Mouse (Mus musculus): ENCODE data around the gene Fhit.

Gene Fhit

GRCm38 (mm10) chr14:10205290-10205689 is 956.5 kb downstream of the Fhit start:
- no peak for DNase-seq (ENCODE audit: low read depth, low spot score)
- Histone ChIP-seq H3K36me3 (ENCODE audit: control insufficient read depth, insufficient read depth, low read length, poor library complexity, severe bottlenecking) (no peaks in the 10 kb centered on the region), H3K27me3 (ENCODE audit: control insufficient read depth, insufficient read depth, low read length, poor library complexity, severe bottlenecking) (no peaks in the 10 kb centered on the region)

- Histone ChIP-seq H3K36me3 (ENCODE audit: control insufficient read depth, insufficient read depth, low read length, poor library complexity, severe bottlenecking) (no peaks in the 10 kb centered on the region), H3K27me3 (ENCODE audit: control insufficient read depth, insufficient read depth, low read length, poor library complexity, severe bottlenecking) (no peaks in the 10 kb centered on the region)
- no peak for DNase-seq (ENCODE audit: low read depth, low spot score)
Observed at GRCm38 (mm10) chr14:10194130-10194529, 967.7 kb downstream of the Fhit start.

- no peak for DNase-seq (ENCODE audit: low read depth, low spot score)
- H3K36me3 ChIP-seq (ENCODE audit: control insufficient read depth, insufficient read depth, low read length, poor library complexity, severe bottlenecking) = no peaks in the 10 kb centered on the region
Observed at GRCm38 (mm10) chr14:10171761-10172160, 990.1 kb downstream of the Fhit start.

GRCm38 (mm10) chr14:10166641-10167429 is 995.0 kb downstream of the Fhit start:
- DNase-seq (ENCODE audit: low read depth, low spot score) = no peak
- H3K27me3 ChIP-seq (ENCODE audit: control insufficient read depth, insufficient read depth, low read length, poor library complexity, severe bottlenecking) = no peaks in the 10 kb centered on the region

More at GRCm38 (mm10) chr14:10171761-10172160, 990.1 kb downstream of the Fhit start:
- H3K27me3 ChIP-seq (ENCODE audit: control insufficient read depth, insufficient read depth, low read length, poor library complexity, severe bottlenecking) = no peaks in the 10 kb centered on the region

GRCm38 (mm10) chr14:10149872-10150271 is 1012.0 kb downstream of the Fhit start:
- no peaks in the 10 kb centered on the region for H3K36me3 ChIP-seq (ENCODE audit: control insufficient read depth, insufficient read depth, low read length, poor library complexity, severe bottlenecking)
- DNase-seq (ENCODE audit: low read depth, low spot score) = no peak
- no peaks in the 10 kb centered on the region for H3K27me3 ChIP-seq (ENCODE audit: control insufficient read depth, insufficient read depth, low read length, poor library complexity, severe bottlenecking)

More at GRCm38 (mm10) chr14:10166641-10167429, 995.0 kb downstream of the Fhit start:
- H3K36me3 ChIP-seq (ENCODE audit: control insufficient read depth, insufficient read depth, low read length, poor library complexity, severe bottlenecking) = no peaks in the 10 kb centered on the region

GRCm38 (mm10) chr14:10139311-10139710 is 1022.5 kb downstream of the Fhit start:
- DNase-seq (ENCODE audit: low read depth, low spot score) = peak; percentile 4
- Histone ChIP-seq H3K27me3 (ENCODE audit: control insufficient read depth, insufficient read depth, low read length, poor library complexity, severe bottlenecking) (no peaks in the 10 kb centered on the region), H3K36me3 (ENCODE audit: control insufficient read depth, insufficient read depth, low read length, poor library complexity, severe bottlenecking) (no peaks in the 10 kb centered on the region)

- DNase-seq (ENCODE audit: low read depth, low spot score) = no peak
- Histone ChIP-seq H3K27me3 (ENCODE audit: control insufficient read depth, insufficient read depth, low read length, poor library complexity, severe bottlenecking) (no peaks in the 10 kb centered on the region), H3K36me3 (ENCODE audit: control insufficient read depth, insufficient read depth, low read length, poor library complexity, severe bottlenecking) (no peaks in the 10 kb centered on the region)
Observed at GRCm38 (mm10) chr14:10133873-10134272, 1028.0 kb downstream of the Fhit start.

GRCm38 (mm10) chr14:10129675-10130074 is 1032.2 kb downstream of the Fhit start:
- Histone ChIP-seq H3K27me3 (ENCODE audit: control insufficient read depth, insufficient read depth, low read length, poor library complexity, severe bottlenecking) (no peaks in the 10 kb centered on the region), H3K36me3 (ENCODE audit: control insufficient read depth, insufficient read depth, low read length, poor library complexity, severe bottlenecking) (no peaks in the 10 kb centered on the region)
- no peak for DNase-seq (ENCODE audit: low read depth, low spot score)

GRCm38 (mm10) chr14:10129088-10129487 is 1032.7 kb downstream of the Fhit start:
- DNase-seq (ENCODE audit: low read depth, low spot score) = no peak
- H3K27me3 ChIP-seq (ENCODE audit: control insufficient read depth, insufficient read depth, low read length, poor library complexity, severe bottlenecking) = no peaks in the 10 kb centered on the region
- no peaks in the 10 kb centered on the region for H3K36me3 ChIP-seq (ENCODE audit: control insufficient read depth, insufficient read depth, low read length, poor library complexity, severe bottlenecking)

- Histone ChIP-seq H3K36me3 (ENCODE audit: control insufficient read depth, insufficient read depth, low read length, poor library complexity, severe bottlenecking) (no peaks in the 10 kb centered on the region), H3K27me3 (ENCODE audit: control insufficient read depth, insufficient read depth, low read length, poor library complexity, severe bottlenecking) (no peaks in the 10 kb centered on the region)
- DNase-seq (ENCODE audit: low read depth, low spot score) = no peak
Observed at GRCm38 (mm10) chr14:10126536-10126935, 1035.3 kb downstream of the Fhit start.

GRCm38 (mm10) chr14:10122176-10122575 is 1039.7 kb downstream of the Fhit start:
- Histone ChIP-seq H3K36me3 (ENCODE audit: control insufficient read depth, insufficient read depth, low read length, poor library complexity, severe bottlenecking) (no peaks in the 10 kb centered on the region), H3K27me3 (ENCODE audit: control insufficient read depth, insufficient read depth, low read length, poor library complexity, severe bottlenecking) (no peaks in the 10 kb centered on the region)
- no peak for DNase-seq (ENCODE audit: low read depth, low spot score)

GRCm38 (mm10) chr14:10096236-10096635 is 1065.6 kb downstream of the Fhit start:
- H3K27me3 ChIP-seq (ENCODE audit: control insufficient read depth, insufficient read depth, low read length, poor library complexity, severe bottlenecking) = no peaks in the 10 kb centered on the region
- no peak for DNase-seq (ENCODE audit: low read depth, low spot score)
- no peaks in the 10 kb centered on the region for H3K36me3 ChIP-seq (ENCODE audit: control insufficient read depth, insufficient read depth, low read length, poor library complexity, severe bottlenecking)

GRCm38 (mm10) chr14:10079062-10079461 is 1082.8 kb downstream of the Fhit start:
- no peaks in the 10 kb centered on the region for H3K36me3 ChIP-seq (ENCODE audit: control insufficient read depth, insufficient read depth, low read length, poor library complexity, severe bottlenecking)
- DNase-seq (ENCODE audit: low read depth, low spot score) = no peak

GRCm38 (mm10) chr14:10049947-10050346 is 1111.9 kb downstream of the Fhit start:
- no peaks in the 10 kb centered on the region for H3K36me3 ChIP-seq (ENCODE audit: control insufficient read depth, insufficient read depth, low read length, poor library complexity, severe bottlenecking)
- DNase-seq (ENCODE audit: low read depth, low spot score) = no peak
- H3K27me3 ChIP-seq (ENCODE audit: control insufficient read depth, insufficient read depth, low read length, poor library complexity, severe bottlenecking) = no peaks in the 10 kb centered on the region

More at GRCm38 (mm10) chr14:10079062-10079461, 1082.8 kb downstream of the Fhit start:
- H3K27me3 ChIP-seq (ENCODE audit: control insufficient read depth, insufficient read depth, low read length, poor library complexity, severe bottlenecking) = no peaks in the 10 kb centered on the region

- no peaks in the 10 kb centered on the region for H3K36me3 ChIP-seq (ENCODE audit: control insufficient read depth, insufficient read depth, low read length, poor library complexity, severe bottlenecking)
- DNase-seq (ENCODE audit: low read depth, low spot score) = no peak
- no peaks in the 10 kb centered on the region for H3K27me3 ChIP-seq (ENCODE audit: control insufficient read depth, insufficient read depth, low read length, poor library complexity, severe bottlenecking)
Observed at GRCm38 (mm10) chr14:10047123-10047783, 1114.6 kb downstream of the Fhit start.

Data from splenic B cell, adult 2 months (primary cell).